Mouse (Mus musculus) CH12.LX (cell line): Measurements from ENCODE around the gene Fgf8. TPM values are rescaled to one million over a fixed set of nuclear protein-coding genes. Genes with fewer than 3 reads are reported as not detected.

ENCODE experiments used
- DNase-seq: peaks from one replicate; pipeline ENCODE4 v3.0.0-alpha.2; 2013; ENCODE audit errors: extremely low read depth
- H3K27ac ChIP-seq: 2 replicates; pipeline ENCODE4 v1.5.1; 2012; ENCODE audit warnings: low read depth, mild to moderate bottlenecking, control low read depth, moderate library complexity; ENCODE audit not compliant: insufficient read depth
- H3K27me3 ChIP-seq: replicated peaks from 2 replicates; pipeline ENCODE3; 2012; ENCODE audit warnings: inconsistent platforms
- H3K36me3 ChIP-seq, 2 experiments: replicated peaks in 1 of 2; 2 replicates each; pipeline versions ENCODE3 to v1.6.1; 2012; ENCODE audit warnings: inconsistent platforms in 1 of 2, low read length in 1 of 2, mild to moderate bottlenecking in 1 of 2, mixed read lengths in 1 of 2, moderate library complexity in 1 of 2; ENCODE audit not compliant: control insufficient read depth in 1 of 2, insufficient read depth in 1 of 2
- H3K4me1 ChIP-seq, 2 experiments: 2 replicates each; pipeline ENCODE4 v1.6.1; 2012; ENCODE audit warnings: inconsistent platforms in 1 of 2, moderate library complexity in 1 of 2; ENCODE audit not compliant: insufficient read depth in 2 of 2, control insufficient read depth in 1 of 2
- H3K4me2 ChIP-seq: 2 replicates; pipeline ENCODE4 v1.6.1; 2012; ENCODE audit warnings: low read depth, mild to moderate bottlenecking, control low read depth; ENCODE audit not compliant: poor library complexity, insufficient read depth, severe bottlenecking
- H3K4me3 ChIP-seq, 3 experiments: fragments of 150-350 bp in 1 of 3; sonication (generic) in 1 of 3; replicated peaks in 1 of 3; 2 replicates each; pipeline versions ENCODE3 to v1.5.1; 2011 to 2012; ENCODE audit warnings: low read depth in 2 of 3, low read length in 2 of 3, mild to moderate bottlenecking in 2 of 3, moderate library complexity in 2 of 3, control low read depth in 1 of 3, improper control_type of control experiment in 1 of 3, inconsistent platforms in 1 of 3, mixed read lengths in 1 of 3; ENCODE audit not compliant: poor library complexity in 1 of 3
- H3K79me2 ChIP-seq: replicated peaks from 2 replicates; pipeline ENCODE4 v1.6.1; 2012; ENCODE audit warnings: mild to moderate bottlenecking, moderate library complexity; ENCODE audit not compliant: control insufficient read depth, poor library complexity, insufficient read depth, severe bottlenecking; ENCODE audit errors: extremely low read depth
- H3K9ac ChIP-seq: 2 replicates; pipeline ENCODE4 v1.6.1; 2012; ENCODE audit warnings: low read depth, mild to moderate bottlenecking, control low read depth, moderate library complexity; ENCODE audit not compliant: insufficient read depth
- H3K9me3 ChIP-seq: replicated peaks from 2 replicates; pipeline ENCODE3; 2012; ENCODE audit warnings: low read length, inconsistent platforms, mixed read lengths
- CHD2 ChIP-seq: IDR thresholded peaks from 2 replicates; pipeline ENCODE4 v1.6.1; 2011; ENCODE audit warnings: low read length, improper control_type of control experiment
- E2F4 ChIP-seq: IDR thresholded peaks from 2 replicates; pipeline ENCODE4 v1.6.1; 2011; ENCODE audit warnings: low read depth, low read length, improper control_type of control experiment; ENCODE audit not compliant: insufficient replicate concordance
- ELF1 ChIP-seq: IDR thresholded peaks from 2 replicates; pipeline ENCODE4 v1.6.1; 2014; ENCODE audit warnings: low read depth, mild to moderate bottlenecking, inconsistent platforms, low read length, improper control_type of control experiment
- ETS1 ChIP-seq: conservative IDR thresholded peaks from 2 replicates; pipeline ENCODE4 v1.6.1; 2012; ENCODE audit warnings: low read depth, mild to moderate bottlenecking, inconsistent platforms, low read length, improper control_type of control experiment, moderate library complexity
- GABPA ChIP-seq: IDR thresholded peaks from 2 replicates; pipeline ENCODE4 v1.6.1; 2012; ENCODE audit warnings: low read depth, low read length, improper control_type of control experiment, inconsistent platforms; ENCODE audit not compliant: insufficient replicate concordance
- JUN ChIP-seq: IDR thresholded peaks from 2 replicates; pipeline ENCODE4 v1.6.1; 2011; ENCODE audit warnings: low read depth, mild to moderate bottlenecking, low read length, improper control_type of control experiment, moderate library complexity; ENCODE audit not compliant: insufficient read depth
- MAFK ChIP-seq: IDR thresholded peaks from 2 replicates; pipeline ENCODE4 v1.6.1; 2011; ENCODE audit warnings: low read length, improper control_type of control experiment; ENCODE audit not compliant: insufficient replicate concordance
- MXI1 ChIP-seq: IDR thresholded peaks from 2 replicates; pipeline ENCODE4 v1.6.1; 2011; ENCODE audit warnings: mild to moderate bottlenecking, low read depth, low read length, improper control_type of control experiment
- MYC ChIP-seq: IDR thresholded peaks from 2 replicates; pipeline ENCODE4 v1.6.1; 2011; ENCODE audit warnings: low read depth, mild to moderate bottlenecking, improper control_type of control experiment, low read length
- NRF1 ChIP-seq: IDR thresholded peaks from 2 replicates; pipeline ENCODE4 v1.6.1; 2014; ENCODE audit warnings: low read depth, mild to moderate bottlenecking, inconsistent platforms, low read length, improper control_type of control experiment, moderate library complexity
- POLR2A ChIP-seq: IDR thresholded peaks from 2 replicates; pipeline ENCODE4 v1.6.1; 2011; ENCODE audit warnings: low read depth, mild to moderate bottlenecking, improper control_type of control experiment, low read length
- POLR2AphosphoS2 ChIP-seq: IDR thresholded peaks from 2 replicates; pipeline ENCODE4 v1.6.1; 2011; ENCODE audit warnings: low read depth, low read length, improper control_type of control experiment
- RAD21 ChIP-seq: IDR thresholded peaks from 2 replicates; pipeline ENCODE4 v1.6.1; 2011; ENCODE audit warnings: low read depth, mild to moderate bottlenecking, low read length, improper control_type of control experiment, moderate library complexity
- RCOR1 ChIP-seq: conservative IDR thresholded peaks from 2 replicates; pipeline ENCODE4 v1.6.1; 2012; ENCODE audit warnings: low read depth, mild to moderate bottlenecking, inconsistent platforms, low read length, improper control_type of control experiment
- SMC3 ChIP-seq: IDR thresholded peaks from 2 replicates; pipeline ENCODE4 v1.6.1; 2011; ENCODE audit warnings: low read depth, low read length, improper control_type of control experiment
- TBP ChIP-seq: conservative IDR thresholded peaks from 2 replicates; pipeline ENCODE4 v1.6.1; 2011; ENCODE audit warnings: low read depth, low read length, improper control_type of control experiment
- TCF12 ChIP-seq: IDR thresholded peaks from 2 replicates; pipeline ENCODE4 v1.6.1; 2014; ENCODE audit warnings: low read depth, mild to moderate bottlenecking, inconsistent platforms, low read length, improper control_type of control experiment
- UBTF ChIP-seq: IDR thresholded peaks from 2 replicates; pipeline ENCODE4 v1.6.1; 2012; ENCODE audit warnings: low read depth, mild to moderate bottlenecking, inconsistent platforms, low read length, improper control_type of control experiment, moderate library complexity
- USF1 ChIP-seq: IDR thresholded peaks from 2 replicates; pipeline ENCODE4 v1.6.1; 2014; ENCODE audit warnings: low read depth, mild to moderate bottlenecking, inconsistent platforms, low read length, improper control_type of control experiment
- USF2 ChIP-seq: conservative IDR thresholded peaks from 2 replicates; pipeline ENCODE4 v1.6.1; 2011; ENCODE audit warnings: low read depth, low read length, improper control_type of control experiment
- ZKSCAN1 ChIP-seq: IDR thresholded peaks from 2 replicates; pipeline ENCODE4 v1.6.1; 2012; ENCODE audit warnings: low read depth, inconsistent platforms, low read length, improper control_type of control experiment, borderline replicate concordance
- ZMIZ1 ChIP-seq: IDR thresholded peaks from 2 replicates; pipeline ENCODE4 v1.6.1; 2012; ENCODE audit warnings: low read depth, mild to moderate bottlenecking, inconsistent platforms, low read length, improper control_type of control experiment
- dilution Hi-C: fragments of 300-500 bp; cut with MboI; formaldehyde crosslinking; loops from 2 replicates; pipeline ENCODE4 v1.14.3; 2020; ENCODE audit warnings: low sequenced_read_pairs; ENCODE audit not compliant: extremely low pct_unique_long_range_greater_than_20kb, extremely low pct_ligation_motif_present
- in situ Hi-C: fragments of 300-500 bp; cut with MboI; formaldehyde crosslinking; loops from 3 replicates; pipeline ENCODE4 v1.14.3; 2019; ENCODE audit warnings: low sequenced_read_pairs, low pct_ligation_motif_present, low pct_unique_long_range_greater_than_20kb, mixed read lengths
- polyA plus RNA-seq: library from polyadenylated mRNA; unstranded; fragments of >175 nt; gene quantifications from 2 replicates; pipeline ENCODE4 v1.2.1, GENCODE M21; 2012; ENCODE audit warnings: low read depth; ENCODE audit not compliant: insufficient read length
- total RNA-seq, 2 experiments: library from RNA; depleted of rRNA; stranded (reverse); fragments of 300-350 nt in 1 of 2; fragments of >200 nt in 1 of 2; gene quantifications; 2 replicates each; pipeline ENCODE4 v1.2.3; 2012 to 2014

Fgf8 gene
- total and polyA plus RNA-seq, 3 experiments = not detected

DNA sequence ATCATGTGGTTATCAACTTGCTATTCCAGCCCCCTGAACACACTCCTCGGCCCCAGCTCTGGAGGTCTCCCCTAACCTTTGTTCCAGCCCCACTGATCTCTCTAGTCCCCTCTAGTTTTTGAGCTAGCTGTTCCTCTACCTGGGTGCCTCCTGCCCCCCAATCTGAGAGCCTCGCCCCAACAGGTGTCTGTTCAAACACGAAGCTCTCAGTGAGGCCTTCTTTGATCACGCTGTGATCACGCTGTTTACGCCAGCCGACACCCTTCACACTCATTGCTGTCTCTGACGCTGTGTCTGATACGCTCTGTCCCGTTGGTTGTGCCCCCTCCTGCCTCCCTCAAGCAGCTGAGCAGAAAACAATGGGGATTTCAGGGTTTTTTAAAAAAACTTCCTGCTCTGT lies 9.2 kb downstream of the Fgf8 start:
- TF ChIP-seq POLR2AphosphoS2 = no peak
- TF ChIP-seq TBP = no peak
- no peak for TF ChIP-seq NRF1
- no peak for TF ChIP-seq SMC3
- no peak for TF ChIP-seq USF2
- no peak for TF ChIP-seq CHD2
- TF ChIP-seq UBTF = no peak
- no peak for TF ChIP-seq ETS1
- TF ChIP-seq MAFK = no peak
- TF ChIP-seq ELF1 = no peak
- TF ChIP-seq E2F4 = no peak
- TF ChIP-seq MYC = no peak
- TF ChIP-seq RCOR1 = no peak
- TF ChIP-seq ZMIZ1 = no peak
- TF ChIP-seq TCF12 = no peak
- no peak for TF ChIP-seq POLR2A
- TF ChIP-seq ZKSCAN1 = no peak
- TF ChIP-seq MXI1 = no peak
- dilution Hi-C loops = no loop called here
- Histone ChIP-seq H3K4me3 (no peak overlapping the region), H3K79me2 (no peaks in the 10 kb centered on the region), H3K9me3 (no peaks in the 10 kb centered on the region), H3K27me3 (peaks cover 18% of the 10 kb centered on the region), H3K4me2 (no peak overlapping the region), H3K36me3 (no peaks in the 10 kb centered on the region), H3K27ac (no peak overlapping the region), H3K4me1 (no peaks in the 10 kb centered on the region), H3K9ac (no peak overlapping the region)
- in situ Hi-C loops = no loop called here
- DNase-seq = no peak

- dilution Hi-C loops (no loop called here), in situ Hi-C loops (no loop called here)
- no peak overlapping the region for H3K9ac ChIP-seq
- H3K79me2 ChIP-seq = no peaks in the 10 kb centered on the region
- no peak overlapping the region for H3K27ac ChIP-seq
- no peak for TF ChIP-seq USF1
- TF ChIP-seq JUN = no peak
- TF ChIP-seq ELF1 = no peak
- no peak for TF ChIP-seq GABPA
- TF ChIP-seq RAD21 = no peak
- no peak for DNase-seq
- peaks cover 20% of the 10 kb centered on the region for H3K27me3 ChIP-seq
- no peaks in the 10 kb centered on the region for H3K9me3 ChIP-seq
- H3K4me1 ChIP-seq = peaks cover 0 to 5% of the 10 kb centered on the region in 2 experiments; a peak in 1 of 4 replicates
- no peaks in the 10 kb centered on the region for H3K36me3 ChIP-seq
- H3K4me2 ChIP-seq = no peak overlapping the region
- no peak overlapping the region for H3K4me3 ChIP-seq
These were observed 11.1 kb downstream of the Fgf8 start for GRCm38 (mm10) chr19:45731658-45732057.
